Mouse (Mus musculus): Measurements from ENCODE around the gene Plcd3. TPM values are rescaled to one million over a fixed set of nuclear protein-coding genes. Genes with fewer than 3 reads are reported as not detected.
A peak's percentile ranks its signal among the peaks of the same experiment; 100 is the strongest.

The Plcd3 gene
- total and polyA plus RNA-seq, 2 experiments from 2014 or later, result 4.8 to 13.8 TPM

GRCm38 (mm10) chr11:103026901-103027300 lies 74.6 kb downstream of the Plcd3 start:
- no peak overlapping the region for H3K27ac ChIP-seq
- H3K9ac ChIP-seq (replicated peaks; ENCODE audit: low read length), result no peak overlapping the region
- WGBS, result 88% methylated on average over 3 of the region's 3 CpGs
- TF ChIP-seq CTCF (IDR thresholded peaks at IDR 0.05; ENCODE audit: low read depth), result no peak
- no peak overlapping the region for H3K4me2 ChIP-seq (ENCODE audit: low read depth, low read length)
- no peaks in the 10 kb centered on the region for H3K36me3 ChIP-seq (ENCODE audit: insufficient read depth, low read length)
- no peak overlapping the region for H3K4me3 ChIP-seq (ENCODE audit: low read length)
- DNase-seq (ENCODE audit: low spot score) (no peak), ATAC-seq (no peak)
- H3K9me3 ChIP-seq (ENCODE audit: low read length), result no peaks in the 10 kb centered on the region
- H3K27me3 ChIP-seq (ENCODE audit: insufficient read depth, low read length), result no peaks in the 10 kb centered on the region
- H3K4me1 ChIP-seq (ENCODE audit: insufficient read depth, low read length), result peaks cover 9% of the 10 kb centered on the region

DNA sequence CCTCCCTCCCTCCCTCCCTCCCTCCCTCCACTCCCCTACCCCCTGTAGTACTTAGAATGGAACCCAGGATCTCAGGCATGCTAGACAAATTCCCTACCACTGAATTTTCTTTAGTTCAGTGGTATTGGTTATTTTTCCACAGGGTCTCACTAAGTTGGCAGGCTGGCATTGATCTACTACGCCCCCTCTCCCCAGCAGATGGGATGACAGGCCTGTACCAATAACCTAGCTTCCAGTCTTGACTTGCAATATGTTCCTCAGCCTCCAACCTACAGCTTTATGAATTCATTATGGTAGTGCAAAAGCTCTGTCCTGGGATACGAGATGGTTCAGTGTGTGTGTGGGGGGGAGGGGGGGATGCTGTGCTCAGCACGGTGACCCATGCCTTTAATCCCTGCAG lies 77.5 kb downstream of the Plcd3 start:
- H3K4me3 ChIP-seq (ENCODE audit: low read length), result no peak overlapping the region
- H3K27me3 ChIP-seq (ENCODE audit: insufficient read depth, low read length), result no peaks in the 10 kb centered on the region
- 0 out of 2 replicates have a peak, but pooled peaks have one; percentile 13 for TF ChIP-seq CTCF (IDR thresholded peaks at IDR 0.05; ENCODE audit: low read depth)
- WGBS, result 85% methylated on average over 3 of the region's 3 CpGs
- H3K4me1 ChIP-seq (ENCODE audit: insufficient read depth, low read length), result peaks cover 3% of the 10 kb centered on the region; the same call in 1 of the 2 replicates
- ATAC-seq, result no peak
- H3K9me3 ChIP-seq (ENCODE audit: low read length), result no peaks in the 10 kb centered on the region
- no peaks in the 10 kb centered on the region for H3K36me3 ChIP-seq (ENCODE audit: insufficient read depth, low read length)
- no peak for DNase-seq (ENCODE audit: low spot score)
- H3K9ac ChIP-seq (replicated peaks; ENCODE audit: low read length), result no peak overlapping the region
- no peak overlapping the region for H3K4me2 ChIP-seq (ENCODE audit: low read depth, low read length)
- no peak overlapping the region for H3K27ac ChIP-seq

GRCm38 (mm10) chr11:103020713-103021335 lies 80.6 kb downstream of the Plcd3 start:
- H3K27me3 ChIP-seq (ENCODE audit: insufficient read depth, low read length), result no peaks in the 10 kb centered on the region
- no peak overlapping the region for H3K9ac ChIP-seq (replicated peaks; ENCODE audit: low read length)
- no peak overlapping the region for H3K4me3 ChIP-seq (ENCODE audit: low read length)
- no peaks in the 10 kb centered on the region for H3K36me3 ChIP-seq (ENCODE audit: insufficient read depth, low read length)
- no peak for TF ChIP-seq CTCF (IDR thresholded peaks at IDR 0.05; ENCODE audit: low read depth)
- H3K4me2 ChIP-seq (ENCODE audit: low read depth, low read length), result no peak overlapping the region
- peaks cover 5% of the 10 kb centered on the region; the same call in 1 of the 2 replicates for H3K4me1 ChIP-seq (ENCODE audit: insufficient read depth, low read length)
- DNase-seq (ENCODE audit: low spot score), result peak; percentile 20
- 63% methylated on average over 3 of the region's 3 CpGs for WGBS
- H3K9me3 ChIP-seq (ENCODE audit: low read length), result no peaks in the 10 kb centered on the region
- ATAC-seq, result no peak
- no peak overlapping the region for H3K27ac ChIP-seq

Other genes with a start within 250 kb of the Plcd3 start
- 63.8 and 70.8 TPM in 2 replicates for gene Eftud2, start 220.7 kb downstream of the Plcd3 start, total RNA-seq (2014; rRNA removed)
- gene Eftud2, start 220.7 kb downstream of the Plcd3 start, polyA plus RNA-seq (2015; fragmentation: Nextera tagmentation; extraction: Ambion mirVana), result 104 and 106 TPM in 2 replicates
- gene Ccdc103, start 220.5 kb downstream of the Plcd3 start, total RNA-seq (2014; rRNA removed), result 0.25 and 0.31 TPM in 2 replicates
- gene Ccdc103, start 220.5 kb downstream of the Plcd3 start, polyA plus RNA-seq (2015; fragmentation: Nextera tagmentation; extraction: Ambion mirVana), result 2.2 and 2.4 TPM in 2 replicates
- not detected in 2 replicates for gene Fam187a, start 216.5 kb downstream of the Plcd3 start, total RNA-seq (2014; rRNA removed)
- not detected in 2 replicates for gene Fam187a, start 216.5 kb downstream of the Plcd3 start, polyA plus RNA-seq (2015; fragmentation: Nextera tagmentation; extraction: Ambion mirVana)
- gene Gfap, start 200.7 kb downstream of the Plcd3 start, total RNA-seq (2014; rRNA removed), result 79.1 and 105 TPM in 2 replicates
- gene Gfap, start 200.7 kb downstream of the Plcd3 start, polyA plus RNA-seq (2015; fragmentation: Nextera tagmentation; extraction: Ambion mirVana), result 74.4 and 89.2 TPM in 2 replicates
- gene Kif18b, start 176.5 kb downstream of the Plcd3 start, total RNA-seq (2014; rRNA removed), result 9.2 and 11.7 TPM in 2 replicates
- gene Kif18b, start 176.5 kb downstream of the Plcd3 start, polyA plus RNA-seq (2015; fragmentation: Nextera tagmentation; extraction: Ambion mirVana), result 1.9 and 2.1 TPM in 2 replicates
- gene C1ql1, start 155.0 kb downstream of the Plcd3 start, total RNA-seq (2014; rRNA removed), result 61.0 and 65.6 TPM in 2 replicates
- gene C1ql1, start 155.0 kb downstream of the Plcd3 start, polyA plus RNA-seq (2015; fragmentation: Nextera tagmentation; extraction: Ambion mirVana), result 16.9 and 18.9 TPM in 2 replicates
- 61.0 and 71.5 TPM in 2 replicates for gene Nmt1, start 73.5 kb downstream of the Plcd3 start, total RNA-seq (2014; rRNA removed)
- 39.8 and 45.3 TPM in 2 replicates for gene Nmt1, start 73.5 kb downstream of the Plcd3 start, polyA plus RNA-seq (2015; fragmentation: Nextera tagmentation; extraction: Ambion mirVana)
- gene Dcakd, start 73.3 kb downstream of the Plcd3 start, total RNA-seq (2014; rRNA removed), result 176 and 187 TPM in 2 replicates
- gene Dcakd, start 73.3 kb downstream of the Plcd3 start, polyA plus RNA-seq (2015; fragmentation: Nextera tagmentation; extraction: Ambion mirVana), result 138 and 149 TPM in 2 replicates
- 13.2 and 19.0 TPM in 2 replicates for gene Acbd4, start within 50 bp of the Plcd3 start, total RNA-seq (2014; rRNA removed)
- gene Acbd4, start within 50 bp of the Plcd3 start, polyA plus RNA-seq (2015; fragmentation: Nextera tagmentation; extraction: Ambion mirVana), result 18.5 and 20.8 TPM in 2 replicates
- 15.1 and 15.8 TPM in 2 replicates for gene Hexim1, start 14.6 kb upstream of the Plcd3 start, total RNA-seq (2014; rRNA removed)
- gene Hexim1, start 14.6 kb upstream of the Plcd3 start, polyA plus RNA-seq (2015; fragmentation: Nextera tagmentation; extraction: Ambion mirVana), result 4.4 and 5.1 TPM in 2 replicates
- gene Hexim2, start 30.8 kb upstream of the Plcd3 start, total RNA-seq (2014; rRNA removed), result 28.9 and 40.4 TPM in 2 replicates
- 30.2 and 30.7 TPM in 2 replicates for gene Hexim2, start 30.8 kb upstream of the Plcd3 start, polyA plus RNA-seq (2015; fragmentation: Nextera tagmentation; extraction: Ambion mirVana)
- gene Fmnl1, start 69.4 kb upstream of the Plcd3 start, total RNA-seq (2014; rRNA removed), result 12.8 and 15.5 TPM in 2 replicates
- 6.4 and 6.9 TPM in 2 replicates for gene Fmnl1, start 69.4 kb upstream of the Plcd3 start, polyA plus RNA-seq (2015; fragmentation: Nextera tagmentation; extraction: Ambion mirVana)
- gene 1700023F06Rik, start 106.9 kb upstream of the Plcd3 start, total RNA-seq (2014; rRNA removed), result not detected in 2 replicates
- 3.7 and 4.7 TPM in 2 replicates for gene 1700023F06Rik, start 106.9 kb upstream of the Plcd3 start, polyA plus RNA-seq (2015; fragmentation: Nextera tagmentation; extraction: Ambion mirVana)
- 1.4 and 1.5 TPM in 2 replicates for gene Spata32, start 116.8 kb upstream of the Plcd3 start, total RNA-seq (2014; rRNA removed)
- gene Spata32, start 116.8 kb upstream of the Plcd3 start, polyA plus RNA-seq (2015; fragmentation: Nextera tagmentation; extraction: Ambion mirVana), result 1.6 TPM in 2 replicates
- 6.7 and 9.3 TPM in 2 replicates for gene Map3k14, start 165.8 kb upstream of the Plcd3 start, total RNA-seq (2014; rRNA removed)
- gene Map3k14, start 165.8 kb upstream of the Plcd3 start, polyA plus RNA-seq (2015; fragmentation: Nextera tagmentation; extraction: Ambion mirVana), result 1.2 and 1.5 TPM in 2 replicates

Measured in hindbrain, postnatal 0 days (tissue).